Mouse (Mus musculus) mouse trophoblast stem cell (cell line): ENCODE measurements at regions not wholly inside any gene's neighbourhood (a gene's known extent, or its start where the extent isn't known, plus 50 kb on each side); places are given as distances from the start of the nearest gene placed in this dataset.

Experiments used
- in situ Hi-C, 2 experiments: fragments of 300-500 bp; cut with MseI, MboI; formaldehyde crosslinking; loops; 2 replicates in 1 of 2; 3 replicates in 1 of 2; pipeline ENCODE4 v1.15.1; 2025

DNA sequence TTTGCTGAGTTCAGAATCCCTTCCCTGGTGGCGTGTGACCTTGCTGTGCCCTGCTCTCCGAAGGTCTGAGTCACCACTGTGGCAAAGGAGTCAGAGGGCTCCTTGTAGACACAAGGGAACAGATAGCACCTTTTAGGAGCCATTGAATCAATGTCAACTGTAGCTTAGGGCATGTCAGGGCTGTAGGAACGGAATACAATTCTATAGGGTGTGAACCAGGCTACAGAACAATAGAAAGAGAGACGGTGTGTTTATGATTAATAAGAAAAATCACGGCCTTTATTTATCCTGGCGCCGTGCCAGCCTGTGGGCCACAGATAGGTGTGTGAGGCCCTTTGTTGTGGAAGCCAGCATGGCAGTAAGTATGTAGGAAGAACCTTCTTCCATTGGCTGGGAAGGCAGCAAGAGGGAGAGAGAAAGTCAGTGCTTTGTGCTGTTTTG, 228.4 kb upstream of the Foxq1 start:
- in situ Hi-C loops = loop anchor here in 1 of 2 experiments (25.0 kb wide), 1 partner anchor 240 kb away; no protein-coding TSS in a partner anchor

DNA sequence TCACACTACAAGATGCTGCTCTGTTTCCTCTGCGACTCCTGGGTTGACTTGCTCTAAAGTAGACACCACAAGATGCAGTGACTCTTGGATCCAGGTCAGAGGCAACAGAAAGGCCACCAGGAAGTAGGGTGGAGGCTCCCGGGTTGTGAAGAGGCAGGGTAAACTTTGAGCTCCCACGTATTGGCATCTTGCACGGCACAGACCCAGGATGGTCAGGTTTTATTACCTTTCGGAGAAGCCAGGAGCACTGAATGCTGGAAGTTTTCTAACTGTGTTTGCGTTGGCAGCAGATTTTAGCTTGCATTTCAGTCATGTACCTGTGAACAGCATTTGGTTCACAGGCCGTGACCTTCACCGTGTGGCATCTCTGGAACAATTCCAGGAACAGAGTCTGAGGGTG, 227.2 kb upstream of the Foxq1 start:
- in situ Hi-C loops = loop anchor here in 1 of 2 experiments (25.0 kb wide), 1 partner anchor 241 kb away; no protein-coding TSS in a partner anchor

DNA sequence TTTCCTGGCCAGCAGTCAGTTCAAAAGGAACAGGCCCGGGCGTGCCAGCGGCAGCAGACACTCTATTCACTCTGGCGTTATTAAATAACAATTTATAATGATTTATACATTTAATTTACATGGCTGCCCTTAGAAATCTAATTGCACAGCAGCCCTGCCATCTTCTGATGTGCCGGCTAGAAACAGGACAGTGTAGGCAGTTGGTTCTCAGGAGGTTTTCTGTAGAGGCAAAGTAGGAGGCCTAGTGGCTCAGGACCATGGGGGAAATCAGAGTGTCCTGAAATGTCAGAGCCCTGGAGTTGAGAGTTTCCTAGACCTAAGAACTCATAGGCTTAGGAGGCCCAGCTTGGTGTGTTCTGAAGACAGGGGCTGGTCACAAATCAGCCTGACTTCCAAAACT, 225.2 kb upstream of the Foxq1 start:
- in situ Hi-C loops = loop anchor here in 1 of 2 experiments (25.0 kb wide), 1 partner anchor 243 kb away; no protein-coding TSS in a partner anchor

DNA sequence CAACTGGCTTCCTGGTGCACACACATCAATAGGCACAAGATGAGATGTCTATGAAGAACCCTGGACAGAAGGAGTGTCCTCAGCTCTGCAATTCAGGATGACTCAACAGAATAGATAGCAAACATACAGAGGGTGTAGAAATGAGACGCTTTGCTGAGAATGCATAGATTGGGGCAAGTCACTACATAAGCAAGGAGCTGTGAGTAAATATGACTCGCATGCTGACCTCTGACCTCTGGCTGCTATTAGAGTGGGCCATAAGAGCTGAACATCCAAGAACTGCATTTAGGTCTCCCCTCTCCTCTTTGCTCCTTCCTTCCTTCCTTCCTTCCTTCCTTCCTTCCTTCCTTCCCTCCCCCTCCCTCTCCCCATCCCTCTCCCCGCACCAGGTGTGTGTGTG, 221.0 kb upstream of the Foxq1 start:
- in situ Hi-C loops = loop anchor here in 1 of 2 experiments (25.0 kb wide), 1 partner anchor 248 kb away; no protein-coding TSS in a partner anchor

DNA sequence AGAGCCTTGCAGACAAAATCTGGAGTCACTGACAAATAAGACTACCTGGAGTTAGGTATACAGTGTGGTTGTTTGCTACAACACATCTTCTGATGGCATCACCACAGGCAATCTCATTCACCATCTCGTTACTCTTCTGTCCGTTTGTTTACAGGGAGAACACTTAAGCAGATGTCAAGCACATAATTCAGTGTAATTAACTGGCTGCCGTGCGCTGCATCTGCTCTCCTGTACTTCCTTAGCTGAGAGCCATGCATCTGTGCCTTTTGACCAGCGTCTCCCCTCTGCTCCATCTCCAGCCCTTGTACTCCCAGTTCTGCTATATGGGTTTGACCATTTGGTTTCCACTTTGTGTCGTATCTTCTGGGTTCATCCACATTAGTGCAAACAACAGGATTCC, 218.3 kb upstream of the Foxq1 start:
- in situ Hi-C loops = loop anchor here in 1 of 2 experiments (25.0 kb wide), 1 partner anchor 250 kb away; no protein-coding TSS in a partner anchor

DNA sequence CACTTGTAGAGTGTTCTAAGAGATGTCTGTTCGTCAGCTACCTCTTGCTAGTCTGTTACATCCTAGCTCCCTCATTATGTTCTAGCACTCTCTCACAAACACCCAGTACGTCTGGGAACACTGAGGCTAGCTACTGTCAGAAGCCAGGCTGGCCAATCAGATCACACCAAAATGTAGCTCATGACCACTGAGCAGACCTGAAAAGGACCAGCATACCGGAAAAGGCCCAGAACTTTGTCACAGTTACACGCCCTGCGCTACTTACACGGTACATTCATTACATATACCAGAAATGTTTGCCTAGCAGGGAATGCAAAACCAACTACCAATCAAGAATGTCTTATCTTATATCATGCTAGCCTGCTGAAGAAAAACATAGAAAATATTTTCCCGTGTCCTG, 216.5 kb upstream of the Foxq1 start:
- in situ Hi-C loops = loop anchor here in 1 of 2 experiments (25.0 kb wide), 1 partner anchor 252 kb away; no protein-coding TSS in a partner anchor

DNA sequence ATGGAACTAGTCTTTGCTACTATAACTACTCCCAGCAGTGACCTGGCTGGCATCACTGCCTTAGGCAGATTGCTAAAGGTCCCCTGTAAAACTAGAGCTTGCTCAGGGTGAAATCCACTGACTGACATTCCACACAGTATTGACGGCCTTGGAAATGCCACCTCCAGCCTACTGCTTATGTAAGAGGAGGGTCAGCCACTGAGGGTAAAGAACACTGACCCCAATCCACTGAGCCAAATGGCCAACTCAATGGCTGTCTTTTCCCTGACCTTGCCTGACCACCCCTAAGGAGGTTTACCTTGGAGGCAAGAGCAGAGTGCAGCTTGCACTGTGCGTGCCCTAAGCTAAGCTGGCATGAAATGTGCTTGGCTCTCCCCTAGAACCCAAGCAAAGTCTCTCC, 216.0 kb upstream of the Foxq1 start:
- in situ Hi-C loops = loop anchor here in 1 of 2 experiments (25.0 kb wide), 1 partner anchor 253 kb away; no protein-coding TSS in a partner anchor

DNA sequence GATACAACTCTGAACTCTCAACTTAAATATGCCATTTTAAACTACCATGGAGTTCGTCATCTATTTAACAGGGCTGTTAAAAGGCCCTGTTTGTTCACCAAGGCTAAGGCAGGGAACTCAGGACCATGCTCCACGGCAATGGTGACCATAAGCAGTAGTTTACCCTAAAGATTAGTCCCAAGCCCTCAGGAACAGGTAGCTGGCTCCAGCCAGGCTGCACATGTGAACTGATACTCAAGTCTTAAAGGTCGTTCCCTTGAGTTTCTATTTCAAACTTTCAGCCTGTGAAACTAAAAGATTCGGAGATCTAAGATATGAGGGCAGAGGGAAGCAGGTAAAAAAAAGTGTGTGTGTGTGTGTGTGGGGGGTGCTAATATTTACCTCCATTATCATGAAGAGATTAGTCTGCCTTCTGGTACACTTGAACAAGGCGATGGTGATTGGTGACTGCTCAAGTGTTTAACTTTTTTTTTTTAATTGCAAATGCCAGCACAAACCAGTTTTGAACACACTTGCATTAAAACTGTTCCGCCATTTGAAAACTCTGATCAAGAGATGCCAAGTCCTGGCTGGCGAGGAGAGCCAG, 215.5 kb upstream of the Foxq1 start:
- in situ Hi-C loops = loop anchor here in 1 of 2 experiments (25.0 kb wide), 1 partner anchor 253 kb away; no protein-coding TSS in a partner anchor

DNA sequence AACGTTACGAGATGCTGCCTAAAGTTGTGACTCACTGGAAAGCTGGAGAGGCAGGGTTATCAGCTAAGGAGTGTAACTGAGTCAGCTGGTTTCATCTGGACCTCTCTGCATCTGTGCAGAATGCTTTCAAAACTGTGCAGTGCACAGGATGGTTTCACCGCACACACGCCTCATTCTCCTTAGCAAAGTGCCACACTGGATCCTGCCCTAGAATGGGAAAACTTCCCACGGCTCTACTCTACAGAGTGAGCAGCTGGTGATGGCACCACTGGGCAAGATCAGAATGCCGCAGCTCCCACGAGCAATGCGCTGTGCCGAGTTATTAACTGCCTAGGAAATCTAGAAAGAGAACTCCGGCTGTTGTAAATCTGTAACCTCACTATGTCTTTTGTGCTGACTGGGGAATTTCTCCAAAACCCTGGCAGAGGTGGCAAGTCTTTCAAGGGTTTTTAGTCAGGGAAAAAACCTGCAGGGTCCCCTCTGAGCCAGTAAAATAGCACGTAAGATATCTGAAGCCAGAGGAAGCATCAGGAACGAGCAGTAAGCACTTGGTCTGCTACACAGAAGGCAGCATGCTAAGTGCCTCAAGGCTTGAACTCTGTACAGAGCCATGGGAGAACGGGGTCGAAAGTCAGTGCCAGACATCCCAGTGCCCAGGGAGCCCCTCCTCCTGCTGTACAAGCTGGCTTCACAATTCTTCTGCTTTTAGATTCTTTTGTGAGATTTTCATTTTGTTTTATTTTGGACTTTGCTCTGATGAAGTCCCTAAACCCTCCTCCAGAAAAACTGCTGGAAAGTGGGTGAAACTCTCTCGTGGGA, 214.4 kb upstream of the Foxq1 start:
- in situ Hi-C loops = loop anchor here in 1 of 2 experiments (25.0 kb wide), 1 partner anchor 254 kb away; no protein-coding TSS in a partner anchor

DNA sequence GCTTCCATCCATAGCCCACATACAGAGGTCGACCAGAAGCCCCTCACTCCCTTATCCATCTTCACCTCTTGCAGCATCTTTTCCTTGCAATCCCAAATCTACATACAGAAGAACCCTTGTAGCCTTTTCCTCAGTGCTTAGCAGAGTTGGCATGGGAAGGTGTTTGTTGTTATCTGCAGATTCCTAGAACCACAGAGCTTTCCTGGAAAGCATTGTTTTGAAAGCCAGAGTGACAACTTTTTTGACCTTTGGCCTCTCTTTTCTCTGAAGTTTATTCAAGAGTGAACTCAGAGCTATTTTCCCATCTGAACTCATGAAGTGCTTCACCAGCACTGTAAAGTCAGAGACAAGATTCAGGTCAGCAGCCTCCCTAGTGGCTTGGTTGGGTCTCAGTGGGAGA, 209.7 kb upstream of the Foxq1 start:
- in situ Hi-C loops = loop anchor here in 1 of 2 experiments (25.0 kb wide), 1 partner anchor 259 kb away; no protein-coding TSS in a partner anchor

DNA sequence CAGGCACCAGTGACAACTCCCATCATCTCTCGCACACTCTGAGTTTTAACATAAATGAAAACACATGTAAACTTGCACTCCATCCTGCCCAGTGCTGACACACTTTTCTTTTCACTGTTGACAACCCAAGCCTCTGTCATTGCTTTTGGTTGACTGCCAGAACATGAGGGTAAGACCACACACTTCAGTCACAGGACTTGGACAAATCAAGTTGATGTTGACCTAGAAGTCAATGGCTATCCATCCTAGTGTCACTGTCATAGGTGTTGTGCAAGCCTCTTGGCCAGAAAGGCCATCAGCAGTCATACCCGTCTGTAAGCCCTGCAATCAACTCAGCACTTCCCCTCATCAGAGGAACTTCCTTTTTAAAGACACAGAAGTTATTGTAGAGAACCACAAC, 208.9 kb upstream of the Foxq1 start:
- in situ Hi-C loops = loop anchor here in 1 of 2 experiments (25.0 kb wide), 1 partner anchor 260 kb away; no protein-coding TSS in a partner anchor

DNA sequence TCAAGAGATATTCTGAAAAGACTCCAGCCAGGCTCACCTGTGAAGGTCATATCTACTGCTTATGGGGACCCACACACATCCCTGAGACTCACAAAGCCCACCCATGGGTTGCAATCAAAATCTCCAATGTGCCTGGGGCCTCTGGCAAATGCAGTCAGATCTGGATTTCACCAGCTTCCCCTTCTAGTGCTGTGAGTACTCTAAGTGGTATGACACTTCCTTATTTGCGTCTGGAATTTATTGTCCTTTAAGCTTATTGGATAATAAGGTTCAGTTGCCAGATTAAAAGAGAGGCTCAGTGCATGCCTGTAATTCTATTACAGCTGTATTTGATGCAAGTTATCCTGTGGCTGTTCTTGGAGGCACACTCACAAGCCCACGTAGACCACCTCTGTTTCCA, 206.3 kb upstream of the Foxq1 start:
- in situ Hi-C loops = loop anchor here in 1 of 2 experiments (25.0 kb wide), 1 partner anchor 262 kb away; no protein-coding TSS in a partner anchor

DNA sequence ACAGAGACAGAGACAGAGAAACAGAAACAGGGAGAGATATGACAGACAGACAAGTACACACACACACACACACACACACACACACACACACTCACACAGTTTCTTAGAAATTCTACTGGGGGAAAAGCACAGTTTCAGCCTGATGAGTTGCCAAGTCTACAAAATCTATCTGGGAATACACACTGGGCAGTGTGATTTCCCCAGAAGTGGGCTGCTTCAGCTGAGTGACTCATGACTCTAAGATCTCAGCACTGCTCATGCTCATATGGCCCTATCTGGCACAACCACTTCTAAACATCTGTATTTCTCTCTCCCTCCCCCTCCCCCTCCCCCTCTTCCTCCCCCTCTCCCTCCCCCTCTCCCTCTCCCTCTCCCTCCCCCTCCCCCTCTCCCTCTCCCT, 204.5 kb upstream of the Foxq1 start:
- in situ Hi-C loops = no loop called here

DNA sequence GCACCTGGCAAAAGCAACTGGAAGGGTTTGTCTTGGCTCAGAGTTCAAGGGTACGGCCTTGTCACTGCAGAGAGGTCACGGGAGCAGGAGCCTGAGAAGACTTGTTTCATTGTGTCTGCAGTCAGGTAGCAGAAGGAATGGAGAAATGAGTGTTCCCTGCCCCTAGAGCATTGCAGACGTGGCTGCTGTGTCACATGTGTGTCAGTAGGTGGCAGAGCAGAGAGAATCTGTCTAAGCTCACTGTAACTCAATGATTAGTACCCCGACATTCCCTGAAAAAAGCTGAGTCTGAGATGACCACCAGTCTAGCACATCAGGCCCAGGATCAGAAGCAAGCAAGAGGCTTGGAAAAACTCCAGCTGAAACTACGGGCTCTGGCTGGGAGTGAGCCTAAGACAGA, 203.1 kb upstream of the Foxq1 start:
- in situ Hi-C loops = no loop called here

DNA sequence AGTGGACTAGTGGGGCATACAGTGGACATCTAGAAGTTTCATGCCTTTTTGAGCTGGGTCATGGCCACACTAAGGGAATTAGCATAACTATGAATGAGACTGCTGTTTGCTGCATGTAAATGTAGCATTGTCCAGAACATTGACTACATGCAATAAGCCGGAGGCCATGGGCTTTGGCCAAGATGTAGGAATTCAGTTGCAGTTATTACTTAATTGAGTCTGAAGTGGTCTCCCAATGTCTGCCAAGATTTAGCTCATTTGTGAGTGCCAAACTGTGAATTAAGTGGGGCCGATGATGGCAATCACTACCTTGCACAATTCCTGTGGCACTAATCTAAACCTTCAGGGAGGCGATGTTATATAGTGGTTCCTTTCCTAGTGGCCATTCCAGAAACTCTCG, 196.6 kb upstream of the Foxq1 start:
- in situ Hi-C loops = no loop called here

DNA sequence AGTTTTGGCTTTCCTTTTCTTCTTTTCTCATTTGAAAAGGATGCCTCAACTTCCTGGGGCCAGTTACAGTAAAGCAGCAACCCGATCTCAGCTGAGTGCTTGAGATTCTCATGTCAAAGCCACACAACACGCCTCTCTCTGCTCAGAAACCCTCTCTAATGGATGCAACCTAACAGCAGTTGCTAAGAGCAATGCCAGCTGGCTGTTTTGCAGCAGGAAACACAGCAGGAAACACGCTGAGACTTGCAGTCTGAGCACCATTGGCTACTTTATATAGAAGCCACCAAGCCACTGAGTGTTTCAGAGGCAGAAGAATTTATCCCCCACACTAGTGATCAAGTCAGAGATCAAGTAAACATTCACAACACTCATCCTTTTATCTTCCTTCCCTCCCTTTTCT, 193.5 kb upstream of the Foxq1 start:
- in situ Hi-C loops = no loop called here

DNA sequence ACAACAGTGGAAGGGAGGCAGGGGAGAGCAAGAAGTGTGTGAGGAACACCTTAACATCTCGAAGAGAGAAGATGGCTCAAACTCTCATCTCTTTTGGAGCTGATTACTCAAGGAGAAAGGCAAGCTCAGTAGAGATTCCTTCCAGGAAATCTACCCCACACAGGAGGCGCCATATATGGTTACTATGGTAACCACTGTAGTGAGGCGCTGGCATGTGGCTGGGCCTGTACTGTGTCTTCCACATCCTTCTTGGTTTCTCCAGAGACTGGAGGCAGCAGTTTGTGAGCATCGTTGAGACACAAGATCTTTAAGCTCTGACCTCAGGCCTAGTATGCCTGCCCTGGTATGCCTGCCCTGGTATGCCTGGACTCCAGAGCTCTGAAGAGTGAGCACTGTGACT, 191.6 kb upstream of the Foxq1 start:
- in situ Hi-C loops = no loop called here

DNA sequence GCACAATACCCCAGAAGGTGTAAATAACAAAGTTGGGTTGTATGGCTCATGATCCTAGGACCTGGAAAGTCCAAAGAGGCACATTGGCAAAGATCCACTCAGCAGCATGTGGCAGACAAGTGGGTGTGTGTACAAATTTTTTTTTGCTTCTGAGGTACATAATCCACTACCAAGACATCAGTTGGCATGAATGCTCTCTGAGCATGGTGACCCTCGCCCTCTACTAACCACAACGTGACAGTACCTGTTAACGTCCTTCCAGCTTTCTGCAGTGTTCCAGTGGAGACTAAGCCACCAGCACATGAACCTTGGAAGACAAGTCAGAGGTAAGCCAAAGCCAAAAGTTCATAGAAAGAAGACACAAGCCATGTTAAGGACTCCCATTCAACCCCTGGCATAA, 188.7 kb upstream of the Foxq1 start:
- in situ Hi-C loops = no loop called here

DNA sequence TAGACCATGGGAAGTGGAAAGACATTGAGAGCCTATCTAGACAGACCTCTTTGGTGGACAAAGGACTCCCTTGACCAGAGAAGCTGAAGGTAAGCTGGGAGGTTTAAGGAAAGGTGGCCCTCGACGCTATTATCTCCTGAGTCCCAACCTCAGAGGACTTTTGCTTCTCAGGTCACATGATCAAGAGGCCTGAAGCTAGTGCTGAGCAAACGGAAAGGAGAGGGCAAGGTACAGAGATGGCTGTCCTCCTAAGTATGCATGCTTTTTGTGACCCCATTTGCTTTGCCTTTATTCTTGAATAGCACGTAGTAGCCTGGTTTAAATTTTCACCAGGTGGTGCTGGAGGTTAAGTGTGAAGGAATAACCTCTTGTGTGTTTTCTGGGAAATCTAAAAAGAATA, 186.8 kb upstream of the Foxq1 start:
- in situ Hi-C loops = no loop called here

DNA sequence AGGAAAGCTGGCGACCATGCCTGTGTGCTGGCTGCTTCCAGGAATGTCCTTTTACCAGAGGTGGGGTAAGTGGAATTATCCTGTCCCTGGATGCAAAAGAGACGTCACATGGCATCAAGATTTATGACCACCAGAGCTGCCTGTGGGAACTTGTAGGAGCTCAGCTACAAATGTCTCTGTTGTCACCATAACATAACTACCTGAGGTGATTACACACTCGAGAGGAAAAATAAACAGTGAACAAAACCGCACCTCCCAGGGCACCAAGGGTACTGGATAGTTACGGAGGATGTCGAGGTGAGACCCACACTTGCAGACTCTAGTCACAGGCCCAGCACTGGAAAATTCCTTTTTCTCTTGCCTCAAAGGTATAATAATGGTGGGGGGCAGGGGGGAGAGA, 185.1 kb upstream of the Foxq1 start:
- in situ Hi-C loops = no loop called here

DNA sequence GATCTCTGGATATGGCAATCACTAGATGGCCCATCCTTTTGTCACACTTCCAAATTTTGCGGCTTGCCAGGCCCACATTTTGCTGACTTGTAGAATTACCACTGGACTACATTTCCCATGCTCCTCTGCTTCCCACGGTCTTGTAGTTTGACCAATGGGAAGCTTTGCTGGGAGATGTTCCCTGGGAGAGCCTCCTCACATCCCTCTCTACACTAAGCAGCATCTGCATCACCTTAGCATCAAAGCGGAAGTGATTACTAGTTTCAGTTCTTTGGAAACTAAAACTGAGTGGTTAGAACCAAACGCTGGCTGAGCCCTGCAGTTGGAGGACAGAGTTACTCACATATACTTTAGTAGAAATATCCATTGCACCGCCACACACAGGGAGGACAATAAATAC, 181.9 kb upstream of the Foxq1 start:
- in situ Hi-C loops = no loop called here
